Mouse (Mus musculus) layer of hippocampus, adult 11-12 months (tissue): ENCODE data around the gene Pdcd7.
A peak's percentile ranks its signal among the peaks of the same experiment; 100 is the strongest.

Source experiments
- DNase-seq: peaks from one replicate; pipeline ENCODE4 v3.0.0; 2022; ENCODE audit warnings: low spot score

Pdcd7 gene

GRCm38 (mm10) chr9:65345854-65346475, at the start of gene Pdcd7:
TSS of gene Pdcd7 (plus strand) at chr9:65346104.
- DNase-seq = peak; percentile 96

GRCm38 (mm10) chr9:65297056-65297455, 48.8 kb upstream of the Pdcd7 start:
- no peak for DNase-seq

GRCm38 (mm10) chr9:65298761-65299160, 47.1 kb upstream of the Pdcd7 start:
- no peak for DNase-seq

GRCm38 (mm10) chr9:65299650-65300049, 46.3 kb upstream of the Pdcd7 start:
- DNase-seq = no peak

GRCm38 (mm10) chr9:65302327-65302983, 43.4 kb upstream of the Pdcd7 start:
- no peak for DNase-seq

GRCm38 (mm10) chr9:65303586-65303985, 42.3 kb upstream of the Pdcd7 start:
- no peak for DNase-seq

GRCm38 (mm10) chr9:65304300-65304699, 41.6 kb upstream of the Pdcd7 start:
- no peak for DNase-seq

- no peak for DNase-seq
Measured at GRCm38 (mm10) chr9:65306672-65307071, 39.2 kb upstream of the Pdcd7 start.

- no peak for DNase-seq
Measured at GRCm38 (mm10) chr9:65308011-65308410, 37.9 kb upstream of the Pdcd7 start.

GRCm38 (mm10) chr9:65312669-65313357, 33.1 kb upstream of the Pdcd7 start:
- no peak for DNase-seq

GRCm38 (mm10) chr9:65313846-65314245, 32.1 kb upstream of the Pdcd7 start:
- no peak for DNase-seq

GRCm38 (mm10) chr9:65322255-65322900, 23.5 kb upstream of the Pdcd7 start:
- DNase-seq = no peak

- DNase-seq = no peak
Measured at GRCm38 (mm10) chr9:65325971-65326370, 19.9 kb upstream of the Pdcd7 start.

- DNase-seq = no peak
Measured at GRCm38 (mm10) chr9:65327371-65327770, 18.5 kb upstream of the Pdcd7 start.

GRCm38 (mm10) chr9:65333958-65334357, 11.9 kb upstream of the Pdcd7 start:
- DNase-seq = no peak

- no peak for DNase-seq
Measured at GRCm38 (mm10) chr9:65339146-65339545, 6.8 kb upstream of the Pdcd7 start.

- DNase-seq = no peak
Measured at GRCm38 (mm10) chr9:65340414-65340813, 5.5 kb upstream of the Pdcd7 start.

- DNase-seq = peak; percentile 14
Measured at GRCm38 (mm10) chr9:65345439-65345838, 465 bp upstream of the Pdcd7 start.

GRCm38 (mm10) chr9:65346476-65347111, 690 bp downstream of the Pdcd7 start:
- DNase-seq = peak; percentile 28

- no peak for DNase-seq
Measured at GRCm38 (mm10) chr9:65347112-65347850, 1.4 kb downstream of the Pdcd7 start.

- DNase-seq = no peak
Measured at GRCm38 (mm10) chr9:65353251-65353650, 7.3 kb downstream of the Pdcd7 start.

GRCm38 (mm10) chr9:65356561-65356960, 10.7 kb downstream of the Pdcd7 start:
- DNase-seq = no peak
